Mouse (Mus musculus) testis, postnatal 10 days (tissue): ENCODE measurements around the gene Egfem1.

Source experiments
- DNase-seq: peaks from one replicate; pipeline ENCODE4 v3.0.0; 2021; ENCODE audit warnings: low spot score

The Egfem1 gene

DNA sequence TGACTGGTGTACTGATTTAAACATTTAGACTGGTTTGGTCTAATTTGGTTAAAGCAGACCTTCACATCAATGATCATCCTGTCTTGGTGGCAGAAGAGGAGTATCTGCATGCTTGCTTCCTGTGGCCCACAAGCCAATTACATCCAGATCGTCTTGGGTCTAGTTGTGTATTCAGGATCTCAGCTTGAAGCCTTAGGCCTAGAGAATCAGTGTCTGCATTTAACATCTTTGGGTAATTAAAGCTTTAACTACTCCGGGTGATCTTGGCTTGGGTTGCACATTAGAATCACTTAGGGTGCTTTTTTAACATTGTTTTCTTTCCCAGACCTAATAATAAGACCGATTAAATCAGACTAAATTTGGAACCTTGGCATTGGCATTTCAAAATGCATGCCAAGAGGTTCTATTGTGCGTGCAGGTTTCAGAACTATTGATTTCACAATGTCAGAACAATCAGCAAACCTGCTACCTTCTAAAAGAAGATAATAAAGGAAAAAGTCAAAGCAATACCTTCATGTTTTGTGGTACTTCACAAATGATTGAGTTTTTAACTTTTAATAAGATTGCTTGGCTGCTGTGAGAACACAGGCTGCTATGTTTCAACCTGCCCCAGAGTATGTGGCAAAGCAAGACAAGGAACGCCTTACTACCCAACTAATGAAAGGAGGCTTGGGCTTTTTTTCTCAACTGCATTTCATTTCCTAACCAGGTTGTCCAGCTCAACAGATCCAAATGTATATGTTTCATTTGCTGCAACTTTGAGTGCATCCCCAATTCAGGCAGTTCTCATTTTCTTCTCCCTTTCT, 496.4 kb downstream of the Egfem1 start:
- no peak for DNase-seq

DNA sequence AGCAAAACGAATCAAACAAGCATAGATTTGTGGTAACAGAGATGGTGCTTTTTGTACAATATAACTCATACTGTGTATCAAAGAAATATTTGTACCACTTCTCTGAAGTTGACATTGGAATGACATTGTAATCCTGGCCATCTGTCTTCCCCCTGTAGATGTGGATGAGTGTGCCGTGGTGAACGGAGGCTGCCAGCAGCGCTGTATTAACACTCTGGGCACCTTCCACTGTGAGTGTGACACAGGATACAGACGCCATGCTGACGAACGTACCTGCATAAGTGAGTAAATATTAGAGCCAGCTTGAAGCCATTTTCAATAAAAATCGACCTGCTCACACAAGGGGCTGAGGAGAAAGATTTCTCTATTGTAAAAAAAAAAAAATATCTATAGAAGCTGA, 500.9 kb downstream of the Egfem1 start:
- DNase-seq = no peak

DNA sequence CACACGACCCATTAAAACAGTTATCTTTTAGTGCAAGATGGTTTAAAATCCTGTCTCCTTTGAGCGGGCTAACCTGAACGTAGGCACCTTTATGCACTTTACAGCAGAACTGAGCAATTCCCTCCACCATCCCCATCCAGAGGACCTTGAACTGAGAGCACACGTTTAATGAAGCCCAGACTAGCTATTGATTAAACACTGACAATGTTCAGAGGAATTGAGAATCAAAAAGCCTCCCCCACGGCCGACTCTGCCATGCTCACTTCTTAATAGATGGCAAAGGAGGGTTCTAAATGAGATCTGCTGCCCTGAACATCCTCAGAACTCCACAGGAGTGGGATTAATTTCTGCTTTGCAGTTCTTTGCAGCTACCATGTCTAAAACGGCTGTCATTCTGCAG, 520.3 kb downstream of the Egfem1 start:
- DNase-seq = no peak

DNA sequence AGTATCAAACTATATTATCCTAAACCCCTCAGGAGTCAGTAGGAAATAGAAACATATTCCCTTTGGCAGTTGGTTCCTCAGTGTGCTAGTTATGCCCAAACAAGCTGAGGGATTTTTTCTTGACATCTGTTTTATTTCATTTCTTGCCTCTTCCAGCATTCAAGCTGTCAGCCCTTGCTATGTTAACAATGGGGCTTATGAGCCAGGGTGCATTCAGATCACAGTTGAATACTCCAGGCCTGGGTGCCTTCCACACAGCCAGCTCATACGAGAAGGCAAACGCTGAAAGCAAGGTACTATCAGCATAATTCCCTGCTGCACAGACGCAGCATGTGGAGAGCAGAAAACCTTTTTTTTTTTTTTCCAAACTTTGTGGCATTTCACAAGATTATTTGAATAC, 526.9 kb downstream of the Egfem1 start:
- DNase-seq = no peak

DNA sequence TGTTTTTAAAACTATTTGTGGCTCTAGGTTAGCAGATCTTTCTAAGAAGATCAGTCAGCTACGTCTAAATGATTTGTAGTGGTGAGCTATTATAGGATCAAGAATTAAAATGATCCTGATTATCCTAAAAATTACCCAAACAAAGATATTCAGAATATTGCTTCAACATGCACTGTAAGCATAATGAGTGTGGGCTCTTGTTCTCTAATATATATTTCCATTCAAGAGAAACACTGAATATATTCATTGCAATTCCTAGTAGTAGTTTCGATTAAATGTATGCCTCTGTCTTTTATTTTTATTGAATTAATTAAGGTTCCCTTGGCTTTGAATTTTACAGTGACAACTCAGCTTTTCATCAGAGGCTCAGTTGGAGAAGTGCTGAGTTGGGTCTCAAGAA, 527.4 kb downstream of the Egfem1 start:
- no peak for DNase-seq

DNA sequence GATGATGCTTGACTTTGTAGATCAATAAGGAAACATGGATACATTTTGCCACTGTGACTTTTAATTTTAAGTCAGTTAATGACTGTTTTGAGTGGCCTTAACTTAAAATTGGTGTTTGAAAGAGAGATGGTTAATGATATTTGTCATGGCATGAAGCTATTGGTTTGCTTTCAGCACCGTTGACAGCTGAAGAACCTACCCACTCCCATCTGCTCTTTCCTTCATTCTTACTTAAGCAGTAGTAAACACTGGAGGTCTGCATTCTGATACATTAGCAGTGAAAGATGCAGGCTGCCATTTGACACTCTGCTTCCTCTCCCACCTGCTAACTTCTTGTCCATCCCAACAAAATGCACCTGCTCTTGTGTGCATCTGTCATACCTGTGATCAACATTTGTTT, 537.8 kb downstream of the Egfem1 start:
- no peak for DNase-seq

DNA sequence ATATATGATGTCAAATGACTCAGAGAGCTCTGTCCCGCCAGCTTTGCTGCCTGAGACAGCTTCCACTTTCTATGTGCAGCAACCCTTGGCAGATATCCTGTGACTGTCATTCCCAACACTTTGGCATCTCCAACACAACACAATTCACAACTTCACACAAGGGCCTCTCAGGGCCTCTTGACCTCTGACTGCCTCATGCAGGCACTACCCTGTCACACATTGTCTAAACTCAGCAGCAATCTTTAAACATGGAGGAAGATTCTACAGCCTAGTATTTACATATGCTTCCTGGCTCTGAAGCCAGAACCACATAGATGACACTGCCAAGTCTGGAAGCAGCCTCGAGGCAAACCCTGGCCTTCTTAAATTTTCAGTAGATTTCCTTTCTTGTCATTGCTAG, 558.0 kb downstream of the Egfem1 start:
- no peak for DNase-seq

- DNase-seq = no peak
Measured at GRCm38 (mm10) chr3:29666796-29667195, 585.0 kb downstream of the Egfem1 start.

DNA sequence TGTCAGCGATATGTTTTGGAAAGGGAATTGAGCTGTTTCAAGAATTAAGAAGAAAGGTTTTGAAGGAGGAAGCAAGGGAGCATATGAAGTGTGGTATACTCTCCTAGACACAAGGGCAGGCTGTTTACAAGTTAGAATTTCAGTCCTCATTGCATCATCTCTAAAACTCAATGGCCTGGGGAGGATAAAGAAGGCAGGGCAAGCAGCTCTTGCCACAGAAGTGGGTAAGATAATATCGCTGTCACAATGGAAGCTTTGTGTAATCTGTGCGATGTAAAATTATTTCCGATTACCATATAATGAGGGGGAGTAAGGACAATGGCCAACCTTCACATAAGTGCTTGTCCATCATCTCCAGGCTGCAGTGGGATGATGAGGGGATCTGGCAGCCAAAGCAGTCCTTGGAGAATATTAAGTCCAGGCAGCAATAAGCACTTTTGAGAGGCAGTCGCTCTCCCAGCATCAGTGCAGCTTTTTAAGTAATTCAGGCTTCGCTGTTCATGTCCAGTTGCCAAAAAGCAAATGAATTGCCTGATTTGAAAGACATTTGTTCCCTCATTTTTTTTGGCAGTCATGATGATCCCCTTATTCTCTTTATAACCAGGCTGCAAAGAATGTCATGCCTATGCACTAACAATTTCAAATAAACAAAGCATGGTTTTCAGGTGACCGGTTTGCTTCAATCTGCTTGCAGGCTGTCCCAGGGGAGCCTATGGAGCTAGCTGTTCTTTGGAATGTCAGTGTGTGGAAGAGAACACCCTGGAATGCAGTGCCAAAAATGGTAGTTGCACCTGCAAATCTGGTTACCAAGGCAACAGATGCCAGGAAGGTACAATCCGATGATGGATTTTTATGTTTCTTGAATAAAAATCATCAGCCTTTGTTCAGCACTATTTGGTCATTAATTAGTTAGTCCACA, 607.8 kb downstream of the Egfem1 start:
- DNase-seq = no peak

- DNase-seq = no peak
Measured at GRCm38 (mm10) chr3:29701126-29701525, 619.3 kb downstream of the Egfem1 start.

- no peak for DNase-seq
Measured at GRCm38 (mm10) chr3:29706816-29707215, 625.0 kb downstream of the Egfem1 start.

- DNase-seq = no peak
Measured at GRCm38 (mm10) chr3:29707467-29707866, 625.6 kb downstream of the Egfem1 start.

DNA sequence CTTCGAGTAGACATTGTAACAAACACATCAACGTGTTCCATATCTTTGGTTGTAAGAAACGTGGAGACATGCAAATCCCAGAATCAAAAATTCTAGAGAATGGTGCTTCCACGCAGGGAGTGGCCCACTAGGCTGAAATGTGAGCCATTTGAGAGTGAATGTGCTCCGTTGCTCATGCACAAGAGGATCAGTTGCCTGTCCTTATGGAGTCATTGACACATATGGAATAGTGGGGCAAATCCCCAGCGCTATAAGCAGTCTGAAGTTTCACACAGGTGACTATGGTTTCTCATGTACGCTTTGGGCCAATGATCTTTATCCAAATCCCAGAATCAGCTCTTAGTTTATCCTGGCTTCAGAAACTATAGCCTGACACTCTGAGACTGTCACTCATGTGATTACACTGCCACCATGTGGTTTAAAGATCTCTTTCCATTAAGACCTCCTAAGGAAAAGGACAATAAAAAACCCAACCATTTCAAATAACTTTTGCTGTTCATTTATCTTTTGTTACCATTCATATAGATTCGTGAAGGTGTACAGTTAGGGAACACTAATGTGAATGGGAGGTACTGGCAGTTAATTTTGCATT, 644.6 kb downstream of the Egfem1 start:
- no peak for DNase-seq

DNA sequence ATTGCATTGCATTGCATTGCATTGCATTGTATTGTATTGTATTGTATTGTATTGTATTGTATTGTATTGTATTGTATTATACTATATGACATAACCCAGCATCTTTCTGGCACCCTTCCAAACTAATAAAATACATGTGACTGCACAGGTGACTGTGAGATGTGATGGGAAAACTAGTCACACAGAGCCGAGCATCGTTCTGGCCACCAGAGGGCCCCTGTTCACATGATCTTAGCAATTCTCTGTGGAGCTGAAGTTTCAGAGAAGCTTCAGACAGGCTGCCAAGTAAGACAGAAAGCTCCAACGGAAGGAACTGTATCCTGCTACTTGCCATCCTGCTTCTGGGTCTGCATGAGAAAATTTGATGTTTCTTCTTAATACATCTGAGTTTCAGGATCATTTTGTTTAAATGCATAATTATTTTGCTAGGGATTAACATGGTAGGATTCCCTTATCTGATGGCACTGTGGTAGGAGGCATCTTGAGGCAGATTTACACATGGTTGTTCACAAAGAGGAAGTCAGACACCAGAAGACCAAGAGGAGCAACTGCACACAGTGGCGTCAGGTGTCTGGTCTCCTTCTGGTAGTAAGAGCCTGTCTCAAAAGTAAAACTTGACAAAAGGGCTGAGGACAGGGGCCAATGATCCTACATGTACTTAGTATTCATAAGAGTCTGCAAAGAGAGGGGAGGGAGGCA, 648.4 kb downstream of the Egfem1 start:
- peak; percentile 60 for DNase-seq

GRCm38 (mm10) chr3:29731509-29731908, 649.7 kb downstream of the Egfem1 start:
- DNase-seq = no peak

DNA sequence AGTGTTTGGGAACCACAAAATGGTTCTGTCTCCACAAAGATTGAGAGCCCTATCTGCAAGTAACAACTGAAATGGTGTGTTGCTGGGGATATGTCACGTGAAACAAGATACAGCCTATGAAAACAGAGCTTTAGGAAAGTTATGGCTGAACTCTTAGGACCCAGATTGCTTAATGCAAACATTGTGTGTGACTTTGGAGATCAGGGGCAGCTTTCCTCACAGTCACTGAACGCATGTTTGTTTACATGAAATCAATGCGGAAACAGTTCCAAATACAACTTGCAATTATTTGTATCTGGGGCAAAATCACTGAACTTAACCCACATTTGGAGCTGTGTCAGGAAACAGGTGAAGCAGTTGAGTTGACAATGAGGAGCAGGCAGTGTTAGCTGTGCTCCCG, 650.8 kb downstream of the Egfem1 start:
- no peak for DNase-seq

- no peak for DNase-seq
Measured at GRCm38 (mm10) chr3:29734251-29734650, 652.4 kb downstream of the Egfem1 start.

- DNase-seq = no peak
Measured at GRCm38 (mm10) chr3:29739292-29739691, 657.5 kb downstream of the Egfem1 start.
